Mouse (Mus musculus) large intestine, adult 2 months (tissue): ENCODE measurements around the gene Ube2d3. TPM values are rescaled to one million over a fixed set of nuclear protein-coding genes. Genes with fewer than 3 reads are reported as not detected.

Source experiments
- polyA plus RNA-seq: library from polyadenylated mRNA; depleted of rRNA; stranded (reverse); fragments of >200 nt; gene quantifications from 2 replicates; pipeline ENCODE4 v1.2.3, GENCODE M21; 2012; rRNA removed

Gene Ube2d3
- polyA plus RNA-seq, 1 experiment, result 174 TPM

Other genes starting within 250 kb of the Ube2d3 start
- gene Cenpe, start 225.6 kb upstream of the Ube2d3 start, polyA plus RNA-seq, result 2.8 and 4.2 TPM in 2 replicates
- 0.90 and 0.92 TPM in 2 replicates for gene Bdh2, start 156.9 kb upstream of the Ube2d3 start, polyA plus RNA-seq
- 0.03 and 0.11 TPM in 2 replicates for gene Slc9b2, start 130.4 kb upstream of the Ube2d3 start, polyA plus RNA-seq
- gene Slc9b1, start 90.1 kb upstream of the Ube2d3 start, polyA plus RNA-seq, result 0.10 TPM in 1 of 2 replicates, not detected in the other
- 13.6 and 21.8 TPM in 2 replicates for gene Cisd2, start 14.2 kb upstream of the Ube2d3 start, polyA plus RNA-seq
- gene Manba, start 47.5 kb downstream of the Ube2d3 start, polyA plus RNA-seq, result 4.8 and 6.1 TPM in 2 replicates